Mouse (Mus musculus) embryonic stem cell, embryonic (primary cell): ENCODE measurements around the gene Tlcd1.

Source experiments
- CTCF ChIA-PET, 4 experiments: fragments of 300-600 bp in 2 of 4; fragments of 350-600 bp in 2 of 4; sonication (Branson Sonifier 250); formaldehyde crosslinking; loops; one replicate each; lab custom pipeline; 2022; ENCODE audit warnings: inconsistent platforms in 2 of 4; lab: Charles Lee
- POLR2A ChIA-PET, 4 experiments: fragments of 300-600 bp in 2 of 4; fragments of 350-600 bp in 2 of 4; sonication (Branson Sonifier 250); formaldehyde crosslinking; loops; one replicate each; lab custom pipeline; 2022; ENCODE audit warnings: antibody characterized with exemption in 4 of 4, inconsistent platforms in 1 of 4; lab: Charles Lee

The Tlcd1 gene

GRCm38 (mm10) chr11:78176402-78176862 is at the start of gene Tlcd1, which contains the start of gene Nek8:
Gene Tlcd1 (plus strand): TSS chr11:78176711.
Gene Nek8 (minus strand): TSS chr11:78176675.
- ChIA-PET POLR2A (interaction anchor here in 3 of 4 experiments (0.5 to 16.1 kb wide), 72 partner anchors 10 to 491 kb away, joined by 3 to 461 read pairs (median 4); partner anchors contain the start of genes Phf12 (in 3 of the 3), Eral1 (in 2 of the 3), Traf4 (in 2 of the 3) and Fam222b (in 1 of the 3)), CTCF (interaction anchor here (0.5 to 3.6 kb wide), 29 partner anchors 9 to 669 kb away, joined by 3 to 35 read pairs (median 3); partner anchors contain the start of genes Pigs (in 1 of the 4) and Traf4 (in 1 of the 4))

- ChIA-PET POLR2A (interaction anchor here in 1 of 4 experiments (0.9 kb wide), 1 partner anchor 19 kb away, joined by 3 read pairs; no protein-coding TSS in a partner anchor), CTCF (no interaction called here)
Measured at GRCm38 (mm10) chr11:78126739-78127138, 49.8 kb upstream of the Tlcd1 start.

- ChIA-PET CTCF (no interaction called here), POLR2A (interaction anchor here in 2 of 4 experiments (0.6 to 10.1 kb wide), 9 partner anchors 8 to 222 kb away, joined by 3 to 83 read pairs (median 3); partner anchors contain the start of genes Fam222b (in 1 of the 2) and Rpl23a (in 1 of the 2))
Measured at GRCm38 (mm10) chr11:78129458-78129857, 47.1 kb upstream of the Tlcd1 start.

- ChIA-PET POLR2A (interaction anchor here in 3 of 4 experiments (0.6 to 10.1 kb wide), 25 partner anchors 9 to 220 kb away, joined by 3 to 83 read pairs (median 5); partner anchors contain the start of genes Eral1 (in 2 of the 3), Fam222b (in 2 of the 3), Nek8 (in 1 of the 3) and Rpl23a (in 1 of the 3)), CTCF (interaction anchor here (0.6 to 1.5 kb wide), 9 partner anchors 12 to 122 kb away, joined by 3 to 4 read pairs (median 3); no protein-coding TSS in a partner anchor)
Measured at GRCm38 (mm10) chr11:78133915-78134314, 42.6 kb upstream of the Tlcd1 start.

GRCm38 (mm10) chr11:78134344-78134743 is 42.2 kb upstream of the Tlcd1 start:
- CTCF ChIA-PET, result interaction anchor here (0.6 to 1.2 kb wide), 7 partner anchors 12 to 123 kb away, joined by 3 to 4 read pairs (median 3); no protein-coding TSS in a partner anchor
- POLR2A ChIA-PET, result interaction anchor here in 3 of 4 experiments (0.6 to 10.1 kb wide), 21 partner anchors 9 to 220 kb away, joined by 3 to 83 read pairs (median 5); partner anchors contain the start of genes Eral1 (in 2 of the 3), Fam222b (in 1 of the 3), Nek8 (in 1 of the 3) and Rpl23a (in 1 of the 3)

- CTCF ChIA-PET, result interaction anchor here in 1 of 4 experiments (1.0 kb wide), 1 partner anchor 32 kb away, joined by 3 read pairs; no protein-coding TSS in a partner anchor
- POLR2A ChIA-PET, result interaction anchor here in 3 of 4 experiments (1.2 to 10.1 kb wide), 7 partner anchors 9 to 113 kb away, joined by 3 to 83 read pairs (median 7); partner anchors contain the start of gene Fam222b (in 1 of the 3)
Measured at GRCm38 (mm10) chr11:78135314-78135713, 41.2 kb upstream of the Tlcd1 start.

- ChIA-PET CTCF (no interaction called here), POLR2A (interaction anchor here in 2 of 4 experiments (1.2 to 10.1 kb wide), 3 partner anchors 9 to 112 kb away, joined by 3 to 83 read pairs (median 3); no protein-coding TSS in a partner anchor)
Measured at GRCm38 (mm10) chr11:78136132-78136531, 40.4 kb upstream of the Tlcd1 start.

GRCm38 (mm10) chr11:78137584-78137983 is 38.9 kb upstream of the Tlcd1 start:
- ChIA-PET POLR2A (interaction anchor here (0.5 to 10.1 kb wide), 27 partner anchors 7 to 156 kb away, joined by 3 to 83 read pairs (median 4); partner anchors contain the start of genes Rpl23a (in 2 of the 4), Eral1 (in 1 of the 4) and Traf4 (in 1 of the 4)), CTCF (interaction anchor here in 1 of 4 experiments (0.7 to 2.2 kb wide), 5 partner anchors 10 to 35 kb away, joined by 3 to 11 read pairs (median 6); no protein-coding TSS in a partner anchor)

- POLR2A ChIA-PET, result interaction anchor here (0.5 to 10.1 kb wide), 22 partner anchors 7 to 691 kb away, joined by 3 to 83 read pairs (median 4); partner anchors contain the start of genes Phf12 (in 1 of the 4), Rpl23a (in 1 of the 4) and Traf4 (in 1 of the 4)
- CTCF ChIA-PET, result interaction anchor here in 1 of 4 experiments (1.1 to 2.2 kb wide), 4 partner anchors 9 to 35 kb away, joined by 3 to 11 read pairs (median 7); no protein-coding TSS in a partner anchor
Measured at GRCm38 (mm10) chr11:78138023-78138422, 38.5 kb upstream of the Tlcd1 start.

GRCm38 (mm10) chr11:78140665-78141064 is 35.8 kb upstream of the Tlcd1 start:
- CTCF ChIA-PET, result interaction anchor here in 1 of 4 experiments (0.7 to 1.7 kb wide), 2 partner anchors 18 to 38 kb away, joined by 3 to 4 read pairs; no protein-coding TSS in a partner anchor
- POLR2A ChIA-PET, result interaction anchor here in 2 of 4 experiments (0.7 to 2.4 kb wide), 15 partner anchors 9 to 60 kb away, joined by 3 to 11 read pairs (median 3); partner anchors contain the start of genes Eral1 (in 1 of the 2) and Fam222b (in 1 of the 2)

- ChIA-PET POLR2A (interaction anchor here (0.6 to 8.0 kb wide), 19 partner anchors 10 to 129 kb away, joined by 3 to 83 read pairs (median 4); no protein-coding TSS in a partner anchor), CTCF (interaction anchor here in 1 of 4 experiments (0.7 to 1.0 kb wide), 4 partner anchors 15 to 124 kb away, joined by 3 to 5 read pairs (median 4); no protein-coding TSS in a partner anchor)
Measured at GRCm38 (mm10) chr11:78143520-78143919, 33.0 kb upstream of the Tlcd1 start.

GRCm38 (mm10) chr11:78146168-78146567 is 30.3 kb upstream of the Tlcd1 start:
- ChIA-PET POLR2A (interaction anchor here (0.7 to 8.0 kb wide), 45 partner anchors 9 to 252 kb away, joined by 3 to 83 read pairs (median 5); partner anchors contain the start of genes Eral1 (in 2 of the 4), Fam222b (in 2 of the 4), Flot2 (in 2 of the 4) and Nek8 (in 2 of the 4)), CTCF (interaction anchor here (0.6 to 4.3 kb wide), 25 partner anchors 8 to 675 kb away, joined by 3 to 23 read pairs (median 4); partner anchors contain the start of genes Fam222b (in 2 of the 4) and Eral1 (in 1 of the 4))

- CTCF ChIA-PET, result interaction anchor here (0.6 to 4.3 kb wide), 19 partner anchors 9 to 178 kb away, joined by 3 to 23 read pairs (median 4); partner anchors contain the start of genes Eral1 (in 1 of the 4), Nek8 (in 1 of the 4) and Tlcd1 (in 1 of the 4)
- POLR2A ChIA-PET, result interaction anchor here (0.6 to 8.0 kb wide), 43 partner anchors 9 to 253 kb away, joined by 3 to 83 read pairs (median 4); partner anchors contain the start of genes Eral1 (in 2 of the 4), Fam222b (in 2 of the 4), Flot2 (in 2 of the 4) and Nek8 (in 2 of the 4)
Measured at GRCm38 (mm10) chr11:78146707-78147543, 29.6 kb upstream of the Tlcd1 start.

GRCm38 (mm10) chr11:78151161-78151560 is 25.4 kb upstream of the Tlcd1 start:
- POLR2A ChIA-PET, result interaction anchor here in 3 of 4 experiments (0.6 to 2.0 kb wide), 7 partner anchors 12 to 324 kb away, joined by 3 to 7 read pairs (median 4); partner anchors contain the start of genes Eral1 (in 1 of the 3), Nek8 (in 1 of the 3), Rpl23a (in 1 of the 3) and Tlcd1 (in 1 of the 3)
- CTCF ChIA-PET, result interaction anchor here in 1 of 4 experiments (1.2 kb wide), 1 partner anchor 48 kb away, joined by 9 read pairs; no protein-coding TSS in a partner anchor

- ChIA-PET CTCF (interaction anchor here in 2 of 4 experiments (0.5 to 0.6 kb wide), 2 partner anchors 168 to 439 kb away, joined by 3 to 6 read pairs; no protein-coding TSS in a partner anchor), POLR2A (interaction anchor here in 3 of 4 experiments (0.6 to 3.4 kb wide), 14 partner anchors 9 to 1013 kb away, joined by 3 to 18 read pairs (median 3); partner anchors contain the start of genes Rpl23a (in 2 of the 3), Eral1 (in 1 of the 3), Fam222b (in 1 of the 3) and Nek8 (in 1 of the 3))
Measured at GRCm38 (mm10) chr11:78152299-78153231, 23.9 kb upstream of the Tlcd1 start.
